Mouse (Mus musculus): ENCODE results near the gene Mcm5.

Mcm5 gene

GRCm38 (mm10) chr8:75172009-75172685, 62.8 kb downstream of the Mcm5 start:
- DNase-seq = no peak

All from right cerebral cortex, postnatal 14 days (tissue).